Mouse (Mus musculus) c-Kit-positive CD71-negative TER-119-negative erythroid progenitor cells, embryonic 14.5 days (primary cell): ENCODE data around the gene Mroh8.
"Not testable (repeated sequence)": the region's sequence is repeated elsewhere in the genome, so short reads cannot be mapped to it uniquely, and the experiment has no call there.

Experiments
- DNase-seq: peaks from one replicate; pipeline ENCODE4 v3.0.0-alpha.2; 2013; ENCODE audit warnings: low read depth

Gene Mroh8

GRCm38 (mm10) chr2:157288996-157289395, 9.6 kb upstream of the Mroh8 start:
- DNase-seq, result no peak

DNA sequence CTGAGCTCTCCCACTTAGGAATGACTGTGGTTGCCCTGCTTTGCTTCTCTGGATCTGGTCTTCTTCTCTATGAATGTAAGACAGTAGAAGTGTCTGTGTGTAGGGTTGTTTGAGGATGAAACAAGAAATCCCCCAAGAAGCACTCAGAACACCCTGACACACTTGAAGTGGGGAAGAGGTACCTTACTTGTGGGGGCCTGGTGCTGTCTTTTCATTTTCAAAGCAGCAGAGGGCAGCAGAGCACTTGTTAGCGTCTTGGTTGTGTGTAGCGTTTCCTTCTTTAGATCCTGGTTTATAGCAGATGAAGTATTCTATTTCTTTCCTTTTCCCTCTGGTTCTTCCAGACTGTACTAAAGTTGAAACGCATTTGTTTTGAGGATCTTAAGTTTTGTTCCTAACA, 8.2 kb upstream of the Mroh8 start:
- peak; percentile 55 for DNase-seq

GRCm38 (mm10) chr2:157283321-157283720, 4.0 kb upstream of the Mroh8 start:
- no peak for DNase-seq

- DNase-seq, result peak; percentile 88
Observed at GRCm38 (mm10) chr2:157278717-157279415, 483 bp downstream of the Mroh8 start, which contains the start of gene Rpn2. Gene Rpn2, plus strand, starts transcription at chr2:157279017.

- DNase-seq, result no peak
Observed at GRCm38 (mm10) chr2:157263832-157264231, 15.5 kb downstream of the Mroh8 start.

GRCm38 (mm10) chr2:157263101-157263500, 16.2 kb downstream of the Mroh8 start:
- DNase-seq, result no peak

GRCm38 (mm10) chr2:157262506-157262905, 16.8 kb downstream of the Mroh8 start:
- DNase-seq, result no peak

DNA sequence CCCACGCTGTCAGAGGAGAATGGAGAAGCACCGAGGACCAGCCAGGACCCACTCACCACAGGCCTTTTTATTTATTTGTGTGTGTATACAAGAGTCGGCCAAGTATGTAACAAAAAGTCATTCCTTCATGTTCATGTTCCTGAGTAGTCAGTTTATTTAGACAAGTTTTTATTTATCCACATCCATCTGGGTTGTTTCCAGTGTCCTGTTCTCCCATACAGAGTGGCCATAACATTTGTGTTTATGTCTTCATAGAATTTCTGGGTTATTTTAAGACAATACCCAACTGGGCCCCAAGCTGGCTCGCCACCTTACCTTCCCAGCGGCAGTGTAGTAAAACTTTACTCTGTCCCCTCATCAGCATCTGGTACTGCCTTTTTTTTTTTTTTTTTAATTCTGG, 17.4 kb downstream of the Mroh8 start:
- DNase-seq, result no peak

GRCm38 (mm10) chr2:157259720-157260119, 19.6 kb downstream of the Mroh8 start:
- peak; percentile 59 for DNase-seq

DNA sequence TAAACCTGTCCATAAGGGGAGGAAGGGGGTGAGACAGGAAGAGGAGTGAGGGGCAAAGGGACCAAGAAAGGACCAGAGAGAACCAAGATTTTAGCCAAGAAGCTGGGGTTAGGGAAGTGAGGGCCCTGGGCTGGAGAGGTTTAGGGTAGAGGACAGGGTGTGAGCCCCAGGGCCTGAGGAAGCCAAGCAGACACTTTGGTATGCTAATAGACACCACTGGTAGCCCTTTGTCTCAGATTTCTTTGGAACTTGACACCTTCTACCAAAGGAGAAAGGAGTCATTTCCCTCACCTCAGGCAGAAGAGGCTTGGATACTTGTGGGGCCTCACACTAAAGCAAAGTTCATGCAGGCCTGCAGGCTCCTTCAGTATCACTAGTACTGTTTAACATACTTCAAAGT, 31.2 kb downstream of the Mroh8 start:
- no peak for DNase-seq

DNA sequence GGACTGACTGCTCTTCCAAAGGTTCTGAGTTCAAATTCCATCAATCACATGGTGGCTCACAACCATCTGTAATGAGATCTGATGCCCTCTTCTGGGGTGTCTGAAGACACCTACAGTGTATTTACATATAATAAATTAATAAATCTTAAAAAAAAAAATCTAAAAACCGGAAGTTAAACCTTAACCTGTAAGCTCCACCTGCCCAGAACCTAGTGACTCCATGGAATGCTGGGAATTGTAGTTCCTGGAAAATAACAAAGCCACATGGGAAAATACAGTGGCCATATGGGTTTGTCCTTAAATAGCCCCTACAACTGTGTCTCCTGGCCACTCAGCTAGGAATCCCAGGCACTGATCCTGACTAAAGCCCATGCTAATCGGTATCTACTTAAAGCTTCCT, 33.7 kb downstream of the Mroh8 start:
- DNase-seq, result no peak

DNA sequence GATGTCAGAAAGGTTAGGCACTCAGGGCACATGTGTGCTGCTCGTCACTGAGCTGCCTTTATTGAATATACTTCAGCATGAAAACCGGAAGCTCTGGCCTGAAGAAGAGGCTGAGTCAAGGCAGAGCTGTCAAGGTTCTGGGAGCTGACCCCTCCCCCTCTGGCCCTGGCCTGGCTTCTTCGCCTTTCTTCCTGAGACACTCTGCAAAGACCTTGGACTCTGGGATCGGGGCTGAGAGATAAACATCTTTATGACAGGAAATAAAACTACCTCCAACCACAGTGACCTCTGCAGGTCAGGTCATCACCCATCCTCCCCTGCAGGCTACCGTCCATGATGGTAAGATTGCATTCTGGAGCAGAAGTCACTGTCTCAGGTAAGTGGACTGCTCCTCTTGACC, 34.3 kb downstream of the Mroh8 start:
- no peak for DNase-seq

GRCm38 (mm10) chr2:157235946-157236345, 43.4 kb downstream of the Mroh8 start:
- no peak for DNase-seq

DNA sequence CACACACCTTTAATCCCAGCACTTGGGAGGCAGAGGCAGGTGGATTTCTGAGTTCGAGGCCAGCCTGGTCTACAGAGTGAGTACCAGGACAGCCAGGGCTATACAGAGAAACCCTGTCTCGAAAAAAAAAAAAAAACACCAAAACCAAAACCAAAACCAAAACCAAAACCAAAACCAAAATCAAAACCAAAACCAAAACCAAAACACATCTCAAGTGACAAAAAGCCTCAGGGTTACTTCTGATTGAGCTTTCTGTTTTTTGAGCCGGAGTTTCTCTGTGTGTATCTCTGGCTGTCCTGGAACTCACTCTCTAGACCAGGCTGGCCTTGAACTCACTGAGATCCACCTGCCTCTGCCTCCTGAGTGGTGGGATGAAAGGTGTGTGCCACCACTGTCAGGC, 57.4 kb downstream of the Mroh8 start:
- DNase-seq, result not testable (repeated sequence)

GRCm38 (mm10) chr2:157220108-157220507, 59.2 kb downstream of the Mroh8 start:
- DNase-seq, result no peak

DNA sequence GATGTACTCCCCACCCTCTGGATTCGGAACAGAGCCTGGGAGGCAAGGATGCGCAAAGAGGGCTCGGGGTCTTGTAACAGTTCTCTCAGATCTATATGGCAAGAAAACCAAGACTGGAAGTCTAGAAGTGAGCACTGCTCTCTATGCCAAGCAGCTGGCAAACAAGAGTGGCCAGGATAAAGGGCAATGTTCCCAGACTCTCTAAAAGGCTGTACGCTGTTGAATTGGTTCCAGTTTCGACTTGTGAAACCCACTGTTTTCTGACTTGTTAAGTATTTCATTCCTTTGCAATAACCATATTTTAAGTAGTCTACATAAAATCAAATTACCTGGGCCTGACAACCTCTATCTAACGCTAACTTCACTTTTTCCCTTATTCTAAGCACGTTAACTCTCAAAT, 67.6 kb downstream of the Mroh8 start:
- no peak for DNase-seq

GRCm38 (mm10) chr2:157204366-157205218, 74.8 kb downstream of the Mroh8 start, which contains the start of gene Rbl1:
Gene Rbl1, minus strand, starts transcription at chr2:157204534.
- peak; percentile 94 for DNase-seq

GRCm38 (mm10) chr2:157203459-157204365, 75.6 kb downstream of the Mroh8 start:
- DNase-seq, result no peak

DNA sequence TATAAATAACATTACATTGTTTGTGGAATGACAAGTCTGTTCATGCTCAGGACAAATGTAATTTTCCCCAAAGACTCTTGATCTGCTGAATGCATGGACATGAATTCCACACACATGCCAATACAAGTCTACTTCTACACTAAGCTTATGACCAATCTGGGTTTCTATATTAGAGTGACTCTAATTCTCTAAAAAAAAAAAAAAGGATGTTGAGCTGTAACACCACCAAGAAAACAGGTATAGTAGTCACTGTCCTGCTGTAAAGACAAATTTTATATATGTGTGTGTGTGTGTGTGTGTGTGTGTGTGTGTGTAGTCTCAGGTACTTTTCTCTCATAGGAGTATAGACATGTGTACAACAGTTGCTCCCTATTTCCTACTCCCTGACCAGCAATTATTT, 76.3 kb downstream of the Mroh8 start:
- DNase-seq, result no peak

GRCm38 (mm10) chr2:157202361-157202760, 77.0 kb downstream of the Mroh8 start:
- no peak for DNase-seq

DNA sequence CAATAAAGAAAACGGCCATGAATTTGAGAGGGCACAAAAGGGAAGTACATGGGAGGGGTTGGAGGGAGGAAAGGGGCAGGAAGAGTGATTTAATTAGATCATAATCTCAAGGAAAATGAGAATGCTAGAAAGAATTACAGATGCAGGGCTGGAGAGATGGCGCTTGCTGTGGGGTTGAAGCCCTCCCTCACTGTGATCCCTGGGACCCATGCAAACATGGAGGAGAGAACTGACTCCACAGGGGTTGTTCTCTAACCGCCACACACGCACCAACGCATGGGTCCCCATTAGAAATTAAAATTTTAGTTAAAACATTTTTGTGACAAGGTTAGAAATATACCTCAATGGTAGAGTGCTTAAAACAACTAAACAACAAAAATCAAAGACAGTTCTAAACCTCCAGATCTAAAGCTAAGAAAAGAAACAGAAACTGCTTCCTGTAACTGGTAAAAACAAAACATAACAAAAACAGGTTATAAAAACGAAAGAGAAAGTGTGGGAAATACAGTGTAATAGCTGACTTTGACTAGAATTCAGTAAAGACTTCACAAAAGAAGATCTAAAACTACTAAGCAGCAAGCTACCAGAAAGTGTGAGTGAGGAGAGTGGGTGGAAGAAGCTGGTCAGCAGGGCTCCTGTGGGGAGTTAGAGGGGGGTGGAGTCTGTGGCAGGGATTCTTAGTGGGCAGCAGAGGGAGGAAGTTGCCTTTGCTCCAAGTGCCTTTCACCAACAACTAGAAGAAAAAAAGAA, 78.1 kb downstream of the Mroh8 start:
- DNase-seq, result no peak
